Mouse (Mus musculus) ES-Bruce4 (cell line): ENCODE measurements at regions not wholly inside any gene's neighbourhood (a gene's known extent, or its start where the extent isn't known, plus 50 kb on each side); places are given as distances from the start of the nearest gene placed in this dataset.

Experiments
- H3K27ac ChIP-seq: 2 replicates; pipeline ENCODE4 v1.5.1; 2012; ENCODE audit warnings: low read length, inconsistent platforms; ENCODE audit not compliant: insufficient read depth
- H3K27me3 ChIP-seq: 2 replicates; pipeline ENCODE4 v1.6.1; 2012; ENCODE audit warnings: mild to moderate bottlenecking, low read length, inconsistent platforms; ENCODE audit not compliant: control insufficient read depth, poor library complexity, insufficient read depth, severe bottlenecking
- H3K36me3 ChIP-seq: 2 replicates; pipeline ENCODE4 v1.6.1; 2012; ENCODE audit warnings: inconsistent platforms, mild to moderate bottlenecking, low read length, moderate library complexity; ENCODE audit not compliant: control insufficient read depth, poor library complexity, insufficient read depth, severe bottlenecking
- H3K4me1 ChIP-seq: one replicate; pipeline ENCODE4 v1.8.1; 2011; ENCODE audit warnings: low read length; ENCODE audit not compliant: control insufficient read depth, insufficient read depth
- H3K4me3 ChIP-seq: 2 replicates; pipeline ENCODE4 v1.5.1; 2011; ENCODE audit warnings: low read depth, mild to moderate bottlenecking, low read length
- H3K9ac ChIP-seq: 2 replicates; pipeline ENCODE4 v1.6.1; 2012; ENCODE audit warnings: low read depth, mild to moderate bottlenecking, inconsistent platforms; ENCODE audit not compliant: poor library complexity, severe bottlenecking
- H3K9me3 ChIP-seq: replicated peaks from 2 replicates; pipeline ENCODE4 v1.6.1; 2012; ENCODE audit warnings: mild to moderate bottlenecking, low read length, inconsistent platforms; ENCODE audit not compliant: control insufficient read depth, poor library complexity, insufficient read depth, severe bottlenecking
- CTCF ChIP-seq: IDR thresholded peaks from one replicate; pipeline ENCODE4 v1.8.1; 2011; ENCODE audit warnings: low read depth, low read length
- EP300 ChIP-seq: IDR thresholded peaks from 2 replicates; pipeline ENCODE4 v1.6.1; 2011; ENCODE audit warnings: low read depth, low read length; ENCODE audit not compliant: insufficient read depth
- POLR2A ChIP-seq: IDR thresholded peaks from one replicate; pipeline ENCODE4 v1.8.1; 2011; ENCODE audit warnings: low read length; ENCODE audit not compliant: insufficient read depth

DNA sequence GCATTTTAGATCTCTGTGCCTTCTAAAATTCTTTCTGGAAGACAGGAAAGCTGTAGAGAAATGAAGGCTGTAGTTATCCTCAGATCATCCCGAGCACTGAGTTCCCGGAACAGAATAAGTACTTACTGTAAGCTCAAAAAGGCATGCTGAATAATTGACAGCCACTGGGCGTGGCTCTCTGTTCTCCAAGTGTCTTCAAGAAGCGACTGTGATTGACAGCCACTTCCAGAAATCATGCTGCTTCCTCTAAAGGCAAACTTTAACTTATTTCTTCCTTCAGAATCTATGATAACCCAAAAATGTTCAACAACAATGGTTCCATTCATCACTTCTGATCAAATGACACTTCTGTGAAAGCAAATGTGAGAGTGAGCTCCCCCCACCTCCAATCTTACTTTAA lies 870.3 kb upstream of the Pou3f3 start:
- Histone ChIP-seq H3K4me1 (no peaks in the 10 kb centered on the region), H3K4me3 (no peak overlapping the region), H3K27me3 (no peaks in the 10 kb centered on the region), H3K9me3 (no peaks in the 10 kb centered on the region), H3K27ac (no peak overlapping the region), H3K36me3 (no peaks in the 10 kb centered on the region), H3K9ac (no peak overlapping the region)
- TF ChIP-seq POLR2A (no peak), CTCF (no peak), EP300 (no peak)

DNA sequence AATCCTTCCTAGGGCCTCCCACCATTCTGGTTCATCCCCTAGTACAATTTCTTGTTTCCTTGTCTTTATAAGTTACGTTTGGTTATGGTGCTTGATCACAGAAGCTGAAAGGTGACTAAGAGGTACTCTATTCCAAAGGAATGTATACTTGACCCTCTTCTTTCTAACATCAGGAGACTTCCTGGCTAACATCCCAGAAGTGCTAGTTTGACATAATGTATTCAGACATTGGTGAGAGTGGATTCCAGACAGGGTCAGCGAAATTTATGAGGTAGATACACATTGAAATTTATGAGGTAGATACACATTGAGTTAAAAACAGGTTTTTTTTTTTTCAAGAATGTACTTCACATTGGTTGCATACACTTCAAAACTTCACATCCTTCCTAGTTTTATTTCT lies 863.9 kb upstream of the Pou3f3 start:
- TF ChIP-seq EP300 = no peak
- no peak for TF ChIP-seq POLR2A
- TF ChIP-seq CTCF = no peak
- Histone ChIP-seq H3K4me1 (no peaks in the 10 kb centered on the region), H3K27ac (no peak overlapping the region), H3K4me3 (no peak overlapping the region), H3K27me3 (no peaks in the 10 kb centered on the region), H3K9me3 (no peaks in the 10 kb centered on the region), H3K9ac (no peak overlapping the region), H3K36me3 (no peaks in the 10 kb centered on the region)
